Mouse (Mus musculus): ENCODE measurements at regions not wholly inside any gene's neighbourhood (a gene's known extent, or its start where the extent isn't known, plus 50 kb on each side); places are given as distances from the start of the nearest gene placed in this dataset.

- H3K4me1 ChIP-seq (ENCODE audit: insufficient read depth, low read length): no peaks in the 10 kb centered on the region
- H3K27me3 ChIP-seq (ENCODE audit: insufficient read depth, low read length): no peaks in the 10 kb centered on the region
- no peaks in the 10 kb centered on the region for H3K9me3 ChIP-seq (ENCODE audit: low read length)
- H3K4me2 ChIP-seq (ENCODE audit: low read depth, low read length, poor library complexity, severe bottlenecking): no peak overlapping the region
- no peak overlapping the region for H3K9ac ChIP-seq (replicated peaks; ENCODE audit: low read length, poor library complexity, severe bottlenecking)
- no peak overlapping the region for H3K4me3 ChIP-seq (ENCODE audit: low read depth, low read length)
- no peak overlapping the region for H3K27ac ChIP-seq (ENCODE audit: low read depth, low read length)
- WGBS: 57% methylated on average over 12 of the region's 12 CpGs
- peak; percentile 20; the same call in 1 of the 2 replicates for TF ChIP-seq CTCF (IDR thresholded peaks at IDR 0.05)
- ATAC-seq (ENCODE audit: low FRiP score) (no peak), DNase-seq (ENCODE audit: low spot score) (no peak)
- H3K36me3 ChIP-seq (ENCODE audit: insufficient read depth, low read length): no peaks in the 10 kb centered on the region
Observed at GRCm38 (mm10) chr12:109926643-109927042, 326.5 kb upstream of the Rtl1 start.

GRCm38 (mm10) chr12:109946179-109946578, 332.7 kb upstream of the Dio3 start:
- no peaks in the 10 kb centered on the region for H3K4me1 ChIP-seq (ENCODE audit: insufficient read depth, low read length)
- H3K4me3 ChIP-seq (ENCODE audit: low read depth, low read length): no peak overlapping the region
- H3K27ac ChIP-seq (ENCODE audit: low read depth, low read length): no peak overlapping the region
- no peak overlapping the region for H3K9ac ChIP-seq (replicated peaks; ENCODE audit: low read length, poor library complexity, severe bottlenecking)
- H3K4me2 ChIP-seq (ENCODE audit: low read depth, low read length, poor library complexity, severe bottlenecking): no peak overlapping the region
- TF ChIP-seq CTCF (IDR thresholded peaks at IDR 0.05): no peak
- H3K27me3 ChIP-seq (ENCODE audit: insufficient read depth, low read length): no peaks in the 10 kb centered on the region; the same call in 1 of the 2 replicates
- 0 out of 2 replicates have a peak, but pooled peaks cover 5% of the 10 kb centered on the region for H3K9me3 ChIP-seq (ENCODE audit: low read length)
- ATAC-seq (ENCODE audit: low FRiP score): no peak
- H3K36me3 ChIP-seq (ENCODE audit: insufficient read depth, low read length): no peaks in the 10 kb centered on the region
- no peak for DNase-seq (ENCODE audit: low spot score)
- 95% methylated on average over 3 of the region's 3 CpGs for WGBS

- 57% methylated on average over 1 of the region's 1 CpGs for WGBS
- H3K4me2 ChIP-seq (ENCODE audit: low read depth, low read length, poor library complexity, severe bottlenecking): no peak overlapping the region
- no peak for DNase-seq (ENCODE audit: low spot score)
- H3K4me3 ChIP-seq (ENCODE audit: low read depth, low read length): no peak overlapping the region
- ATAC-seq (ENCODE audit: low FRiP score): no peak
- H3K9ac ChIP-seq (replicated peaks; ENCODE audit: low read length, poor library complexity, severe bottlenecking): no peak overlapping the region
- TF ChIP-seq CTCF (IDR thresholded peaks at IDR 0.05): no peak
- no peak overlapping the region for H3K27ac ChIP-seq (ENCODE audit: low read depth, low read length)
- H3K4me1 ChIP-seq (ENCODE audit: insufficient read depth, low read length): no peaks in the 10 kb centered on the region
- no peaks in the 10 kb centered on the region; the same call in 1 of the 2 replicates for H3K27me3 ChIP-seq (ENCODE audit: insufficient read depth, low read length)
- H3K9me3 ChIP-seq (ENCODE audit: low read length): 0 out of 2 replicates have a peak, but pooled peaks cover 5% of the 10 kb centered on the region
- H3K36me3 ChIP-seq (ENCODE audit: insufficient read depth, low read length): no peaks in the 10 kb centered on the region
Observed at GRCm38 (mm10) chr12:109946936-109947335, 331.9 kb upstream of the Dio3 start.

GRCm38 (mm10) chr12:109947886-109948433, 330.9 kb upstream of the Dio3 start:
- TF ChIP-seq CTCF (IDR thresholded peaks at IDR 0.05): no peak
- 36% methylated on average over 7 of the region's 7 CpGs for WGBS
- Histone ChIP-seq H3K4me2 (ENCODE audit: low read depth, low read length, poor library complexity, severe bottlenecking) (no peak overlapping the region), H3K9me3 (ENCODE audit: low read length) (0 out of 2 replicates have a peak, but pooled peaks cover 5% of the 10 kb centered on the region), H3K4me1 (ENCODE audit: insufficient read depth, low read length) (no peaks in the 10 kb centered on the region), H3K36me3 (ENCODE audit: insufficient read depth, low read length) (no peaks in the 10 kb centered on the region), H3K4me3 (ENCODE audit: low read depth, low read length) (no peak overlapping the region), H3K27ac (ENCODE audit: low read depth, low read length) (no peak overlapping the region), H3K9ac (replicated peaks; ENCODE audit: low read length, poor library complexity, severe bottlenecking) (no peak overlapping the region), H3K27me3 (ENCODE audit: insufficient read depth, low read length) (no peaks in the 10 kb centered on the region; the same call in 1 of the 2 replicates)
- DNase-seq (ENCODE audit: low spot score) (no peak), ATAC-seq (ENCODE audit: low FRiP score) (no peak)

- Histone ChIP-seq H3K4me1 (ENCODE audit: insufficient read depth, low read length) (no peaks in the 10 kb centered on the region), H3K9ac (replicated peaks; ENCODE audit: low read length, poor library complexity, severe bottlenecking) (no peak overlapping the region), H3K27me3 (ENCODE audit: insufficient read depth, low read length) (no peaks in the 10 kb centered on the region; the same call in 1 of the 2 replicates), H3K4me2 (ENCODE audit: low read depth, low read length, poor library complexity, severe bottlenecking) (no peak overlapping the region), H3K27ac (ENCODE audit: low read depth, low read length) (no peak overlapping the region), H3K9me3 (ENCODE audit: low read length) (0 out of 2 replicates have a peak, but pooled peaks cover 5% of the 10 kb centered on the region), H3K4me3 (ENCODE audit: low read depth, low read length) (no peak overlapping the region), H3K36me3 (ENCODE audit: insufficient read depth, low read length) (no peaks in the 10 kb centered on the region)
- ATAC-seq (ENCODE audit: low FRiP score) (no peak; the same call in 1 of the 2 replicates), DNase-seq (ENCODE audit: low spot score) (no peak)
- TF ChIP-seq CTCF (IDR thresholded peaks at IDR 0.05): peak; percentile 23; the same call in 1 of the 2 replicates
- WGBS: 17% methylated on average over 16 of the region's 16 CpGs
Observed at GRCm38 (mm10) chr12:109948434-109948984, 330.4 kb upstream of the Dio3 start.

GRCm38 (mm10) chr12:109949231-109949965, 329.5 kb upstream of the Dio3 start:
- ATAC-seq (ENCODE audit: low FRiP score): no peak
- Histone ChIP-seq H3K9me3 (ENCODE audit: low read length) (no peaks in the 10 kb centered on the region), H3K4me2 (ENCODE audit: low read depth, low read length, poor library complexity, severe bottlenecking) (no peak overlapping the region), H3K4me1 (ENCODE audit: insufficient read depth, low read length) (no peaks in the 10 kb centered on the region), H3K4me3 (ENCODE audit: low read depth, low read length) (no peak overlapping the region), H3K27ac (ENCODE audit: low read depth, low read length) (no peak overlapping the region), H3K27me3 (ENCODE audit: insufficient read depth, low read length) (no peaks in the 10 kb centered on the region; the same call in 1 of the 2 replicates), H3K36me3 (ENCODE audit: insufficient read depth, low read length) (no peaks in the 10 kb centered on the region), H3K9ac (replicated peaks; ENCODE audit: low read length, poor library complexity, severe bottlenecking) (no peak overlapping the region)
- no peak for TF ChIP-seq CTCF (IDR thresholded peaks at IDR 0.05)
- peak; percentile 25 for DNase-seq (ENCODE audit: low spot score)
- WGBS: 57% methylated on average over 17 of the region's 17 CpGs

All from midbrain, postnatal 0 days (tissue).